Mouse (Mus musculus): ENCODE data around the gene Dapk3.
"Not testable (repeated sequence)": the region's sequence is repeated elsewhere in the genome, so short reads cannot be mapped to it uniquely, and the experiment has no call there.

Dapk3 gene

DNA sequence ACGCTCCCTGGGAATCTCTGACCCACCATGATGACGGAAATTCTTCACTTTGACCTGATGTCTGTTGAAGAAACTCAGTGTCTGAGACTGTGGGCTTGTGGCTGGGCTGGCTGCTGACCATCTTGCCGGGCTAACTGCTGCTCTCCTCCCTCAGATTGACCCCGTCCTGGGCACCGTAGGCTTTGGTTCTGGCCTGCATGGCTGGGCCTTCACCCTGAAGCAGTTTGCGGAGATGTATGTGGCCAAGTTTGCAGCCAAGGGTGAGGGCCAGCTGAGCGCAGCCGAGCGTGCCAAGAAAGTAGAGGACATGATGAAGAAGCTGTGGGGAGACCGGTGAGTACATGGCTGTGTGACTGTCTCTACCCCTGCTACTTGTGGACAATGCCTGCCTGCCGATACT is 3.9 kb upstream of the Dapk3 start:
- no peak for DNase-seq (ENCODE audit: low spot score)

DNA sequence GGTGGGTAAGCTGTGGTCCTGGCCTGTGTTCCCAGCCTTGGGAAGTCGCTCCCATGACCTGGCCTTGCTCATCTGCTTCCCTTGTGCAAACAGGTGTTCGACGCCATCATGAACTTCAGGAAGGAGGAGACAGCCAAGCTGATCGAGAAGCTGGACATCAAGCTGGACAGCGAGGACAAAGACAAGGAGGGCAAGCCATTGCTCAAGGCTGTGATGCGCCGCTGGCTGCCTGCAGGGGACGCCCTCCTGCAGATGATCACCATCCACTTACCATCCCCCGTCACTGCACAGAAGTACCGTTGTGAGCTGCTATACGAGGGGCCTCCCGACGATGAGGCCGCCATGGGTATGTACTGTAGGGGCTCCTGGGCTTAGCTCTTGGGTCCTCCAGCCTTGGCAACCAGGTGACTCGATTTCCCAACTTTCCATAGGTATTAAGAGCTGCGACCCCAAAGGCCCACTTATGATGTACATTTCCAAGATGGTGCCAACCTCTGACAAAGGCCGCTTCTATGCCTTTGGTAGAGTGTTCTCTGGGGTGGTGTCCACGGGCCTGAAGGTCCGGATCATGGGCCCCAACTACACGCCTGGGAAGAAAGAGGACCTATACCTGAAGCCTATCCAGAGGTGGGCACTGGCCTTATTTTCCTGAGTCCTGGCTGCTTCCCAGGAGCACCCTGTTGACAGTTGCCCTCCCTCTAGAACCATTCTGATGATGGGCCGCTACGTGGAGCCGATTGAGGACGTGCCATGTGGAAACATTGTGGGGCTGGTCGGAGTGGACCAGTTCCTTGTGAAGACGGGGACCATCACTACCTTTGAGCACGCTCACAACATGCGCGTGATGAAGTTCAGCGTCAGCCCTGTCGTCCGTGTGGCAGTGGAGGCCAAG is 3.1 kb upstream of the Dapk3 start:
- no peak for DNase-seq (ENCODE audit: low spot score)

DNA sequence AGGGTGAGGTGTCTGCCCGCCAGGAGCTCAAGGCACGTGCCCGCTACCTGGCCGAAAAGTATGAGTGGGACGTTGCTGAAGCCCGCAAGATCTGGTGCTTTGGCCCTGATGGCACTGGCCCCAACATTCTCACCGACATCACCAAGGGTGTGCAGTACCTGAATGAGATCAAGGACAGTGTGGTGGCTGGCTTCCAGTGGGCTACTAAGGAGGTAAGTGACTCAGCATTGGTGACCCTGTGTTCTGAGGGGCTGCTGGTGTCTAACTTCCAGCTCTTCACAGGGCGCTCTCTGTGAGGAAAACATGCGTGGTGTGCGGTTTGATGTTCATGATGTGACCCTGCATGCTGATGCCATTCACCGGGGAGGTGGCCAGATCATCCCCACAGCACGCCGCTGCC is 1.9 kb upstream of the Dapk3 start:
- no peak for DNase-seq (ENCODE audit: low spot score)

DNA sequence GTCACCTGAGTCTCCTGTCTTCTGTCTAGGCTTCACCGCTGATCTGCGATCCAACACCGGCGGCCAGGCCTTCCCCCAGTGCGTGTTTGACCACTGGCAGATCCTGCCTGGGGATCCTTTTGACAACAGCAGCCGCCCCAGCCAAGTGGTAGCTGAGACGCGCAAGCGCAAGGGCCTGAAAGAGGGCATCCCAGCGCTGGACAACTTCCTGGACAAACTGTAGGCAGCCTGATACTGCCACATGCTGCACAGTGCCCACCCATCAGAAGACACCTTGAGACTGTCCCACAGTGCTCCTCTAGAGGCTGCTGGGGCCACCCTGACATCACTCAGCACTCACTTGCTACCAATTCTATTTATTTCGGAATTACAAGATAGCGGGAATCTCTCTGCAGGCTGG is 945 bp upstream of the Dapk3 start:
- not testable (repeated sequence) for DNase-seq (ENCODE audit: low spot score)

DNA sequence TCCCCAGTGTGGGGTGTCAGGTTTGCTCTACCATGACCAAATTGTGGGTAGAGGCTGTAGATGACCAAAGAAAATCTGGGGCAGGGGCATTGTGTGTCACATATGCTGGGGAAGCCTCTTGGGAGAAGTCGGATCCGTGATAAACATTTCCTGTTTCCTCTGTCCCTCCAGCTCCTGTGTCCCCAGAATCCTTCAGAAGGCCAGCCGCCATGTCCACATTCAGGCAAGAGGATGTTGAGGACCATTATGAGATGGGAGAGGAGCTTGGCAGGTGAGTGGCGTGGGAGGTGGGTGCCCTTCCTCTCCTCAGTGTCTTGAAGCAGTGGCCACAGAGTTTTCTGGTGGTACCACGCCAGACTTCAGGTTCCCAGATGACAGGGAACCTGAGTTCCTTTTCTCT is 1.0 kb downstream of the Dapk3 start, which contains the start of gene 4930442H23Rik:
TSS of gene 4930442H23Rik (minus strand) at position 45 of the 400 bp plus-strand sequence.
- DNase-seq (ENCODE audit: low spot score): no peak

DNA sequence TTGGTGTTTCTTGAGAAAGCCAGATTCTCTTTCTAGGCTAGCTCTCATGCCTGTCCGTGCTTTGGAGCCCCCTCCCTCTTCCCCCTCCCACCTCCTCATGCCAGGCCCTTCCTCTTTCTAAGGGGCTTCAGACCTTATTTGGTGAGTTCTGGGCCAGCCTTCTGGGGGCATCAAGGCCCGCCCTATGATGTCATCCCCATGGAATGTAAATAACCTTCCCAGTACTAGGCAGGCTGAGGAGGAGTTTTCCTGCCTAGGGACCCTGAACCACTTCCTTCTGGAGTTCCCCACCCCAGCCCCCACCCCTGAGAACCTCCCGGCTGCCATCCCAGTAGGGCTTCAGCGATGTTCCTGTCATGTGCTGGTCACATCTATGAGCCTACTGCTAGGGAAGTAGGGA is 2.0 kb downstream of the Dapk3 start:
- no peak for DNase-seq (ENCODE audit: low spot score)

DNA sequence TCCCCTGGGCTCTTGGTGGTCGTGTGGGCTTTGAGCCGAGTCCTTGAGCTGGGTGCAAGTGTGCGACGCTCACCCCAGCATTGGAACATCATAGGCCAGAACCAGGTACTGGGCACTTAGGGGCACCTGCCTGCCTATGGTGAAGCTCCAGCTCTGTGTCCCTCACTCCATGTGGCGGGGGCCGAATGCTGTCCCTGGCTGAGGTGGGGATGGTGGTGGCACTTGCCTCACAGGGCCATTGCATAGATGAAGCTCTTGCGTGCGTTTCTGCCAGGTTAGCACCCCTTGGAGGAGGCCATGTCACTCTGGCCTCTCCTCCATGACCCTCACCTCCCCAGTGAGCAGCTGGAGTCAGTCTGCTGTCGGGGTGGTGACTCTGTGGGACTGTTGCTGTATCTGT is 4.4 kb downstream of the Dapk3 start:
- DNase-seq (ENCODE audit: low spot score): no peak

DNA sequence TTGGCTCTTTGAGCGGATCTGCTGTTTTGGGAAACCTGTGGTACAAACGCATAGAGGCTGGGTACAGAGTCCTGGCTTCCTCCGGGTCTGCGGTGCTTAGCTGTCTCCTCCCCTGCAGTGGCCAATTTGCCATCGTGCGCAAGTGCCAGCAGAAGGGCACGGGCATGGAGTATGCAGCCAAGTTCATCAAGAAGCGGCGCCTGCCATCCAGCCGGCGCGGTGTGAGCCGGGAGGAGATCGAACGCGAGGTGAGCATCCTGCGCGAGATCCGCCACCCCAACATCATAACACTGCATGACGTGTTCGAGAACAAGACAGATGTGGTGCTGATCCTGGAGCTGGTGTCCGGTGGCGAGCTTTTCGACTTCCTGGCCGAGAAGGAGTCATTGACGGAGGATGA is 7.0 kb downstream of the Dapk3 start:
- DNase-seq (ENCODE audit: low spot score): no peak

DNA sequence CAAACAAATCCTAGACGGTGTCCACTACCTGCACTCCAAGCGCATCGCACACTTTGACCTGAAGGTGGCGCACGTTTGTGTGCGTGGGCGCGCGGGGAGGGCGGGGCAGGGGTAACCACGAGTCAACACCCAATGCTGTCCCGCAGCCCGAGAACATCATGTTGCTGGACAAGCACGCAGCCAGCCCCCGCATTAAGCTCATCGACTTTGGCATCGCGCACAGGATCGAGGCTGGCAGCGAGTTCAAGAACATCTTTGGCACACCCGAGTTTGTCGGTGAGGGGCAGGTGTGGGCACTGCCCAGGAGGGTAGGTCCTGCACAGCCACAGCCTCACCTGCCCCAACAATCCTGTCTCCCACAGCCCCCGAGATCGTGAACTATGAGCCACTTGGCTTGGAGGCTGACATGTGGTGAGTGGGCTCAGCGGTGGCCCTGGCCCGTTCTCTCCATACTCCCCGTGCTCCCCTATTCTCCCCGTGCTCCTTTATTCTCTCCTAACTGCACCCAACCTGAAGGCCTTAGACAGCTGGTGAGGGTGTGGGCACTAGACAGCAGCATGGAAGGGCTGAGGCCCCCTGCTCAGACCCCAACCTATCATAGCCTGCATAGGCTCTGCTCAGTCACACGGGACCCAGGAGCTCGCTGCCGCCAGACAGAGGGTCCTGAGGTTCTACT is 7.6 kb downstream of the Dapk3 start:
- no peak for DNase-seq (ENCODE audit: low spot score)

DNA sequence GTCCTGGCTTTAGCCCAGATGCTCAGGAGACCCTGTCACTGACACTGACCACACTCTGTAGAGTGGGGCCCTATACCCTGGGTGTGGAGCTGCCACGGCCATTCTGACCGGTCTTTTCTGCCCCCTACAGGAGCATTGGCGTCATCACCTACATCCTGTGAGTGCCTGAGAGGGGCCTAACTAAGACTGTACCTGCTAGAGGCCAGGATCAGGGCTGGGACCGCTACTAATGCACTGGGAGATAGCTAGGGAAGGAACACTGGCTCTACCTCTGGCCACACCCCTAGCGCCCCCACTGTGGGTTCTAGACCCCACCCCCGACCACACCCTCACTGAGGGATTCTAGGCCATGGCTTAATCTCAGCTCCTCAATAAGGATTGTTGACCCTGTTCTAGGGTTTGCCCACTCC is 8.1 kb downstream of the Dapk3 start:
- DNase-seq (ENCODE audit: low spot score): no peak

DNA sequence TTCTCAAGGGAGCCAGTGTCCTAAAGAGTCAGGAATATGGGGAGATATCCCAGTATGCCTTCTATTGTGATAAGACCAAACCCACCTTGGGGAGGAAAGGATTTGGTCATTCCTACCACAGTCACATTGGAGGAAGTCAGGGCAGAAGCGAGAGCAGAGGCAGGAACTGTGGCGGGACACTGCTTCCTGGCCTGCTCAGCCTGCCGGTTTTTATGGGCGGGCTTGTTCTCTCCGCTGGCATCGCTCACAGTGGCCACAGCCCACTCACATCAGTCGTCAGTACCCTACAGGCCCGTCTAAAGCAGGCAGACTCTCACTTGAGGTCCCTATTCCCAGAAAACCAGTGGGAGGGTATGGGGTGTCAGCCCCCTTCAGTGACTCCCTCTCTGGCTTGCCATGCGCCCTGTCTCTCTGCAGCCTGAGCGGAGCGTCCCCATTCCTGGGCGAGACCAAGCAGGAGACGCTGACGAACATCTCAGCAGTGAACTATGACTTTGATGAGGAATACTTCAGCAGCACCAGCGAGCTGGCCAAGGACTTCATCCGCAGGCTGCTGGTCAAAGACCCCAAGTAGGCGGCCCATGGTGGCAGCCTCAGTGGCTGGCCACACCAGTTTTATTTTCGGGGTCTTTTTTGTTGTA is 8.7 kb downstream of the Dapk3 start:
- DNase-seq (ENCODE audit: low spot score): no peak

DNA sequence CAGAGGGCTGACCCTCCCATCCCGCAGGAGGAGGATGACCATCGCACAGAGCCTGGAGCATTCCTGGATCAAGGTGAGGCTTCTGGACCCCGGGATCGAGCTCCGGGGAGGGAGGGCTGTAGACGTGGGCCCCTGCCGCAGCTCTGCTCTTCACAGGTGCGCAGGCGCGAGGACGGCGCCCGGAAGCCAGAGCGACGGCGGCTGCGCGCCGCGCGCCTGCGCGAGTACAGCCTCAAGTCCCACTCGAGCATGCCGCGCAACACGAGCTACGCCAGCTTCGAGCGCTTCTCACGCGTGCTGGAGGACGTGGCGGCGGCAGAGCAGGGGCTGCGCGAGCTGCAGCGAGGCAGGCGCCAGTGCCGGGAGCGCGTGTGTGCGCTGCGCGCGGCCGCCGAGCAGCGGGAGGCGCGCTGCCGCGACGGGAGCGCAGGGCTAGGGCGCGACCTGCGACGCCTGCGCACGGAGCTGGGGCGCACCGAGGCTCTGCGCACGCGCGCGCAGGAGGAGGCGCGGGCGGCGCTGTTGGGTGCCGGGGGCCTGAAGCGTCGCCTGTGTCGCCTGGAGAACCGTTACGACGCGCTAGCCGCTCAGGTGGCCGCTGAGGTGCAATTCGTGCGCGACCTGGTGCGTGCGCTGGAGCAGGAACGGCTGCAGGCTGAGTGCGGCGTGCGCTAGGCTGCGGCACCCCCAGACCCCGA is 9.6 kb downstream of the Dapk3 start:
- DNase-seq (ENCODE audit: low spot score): no peak

DNA sequence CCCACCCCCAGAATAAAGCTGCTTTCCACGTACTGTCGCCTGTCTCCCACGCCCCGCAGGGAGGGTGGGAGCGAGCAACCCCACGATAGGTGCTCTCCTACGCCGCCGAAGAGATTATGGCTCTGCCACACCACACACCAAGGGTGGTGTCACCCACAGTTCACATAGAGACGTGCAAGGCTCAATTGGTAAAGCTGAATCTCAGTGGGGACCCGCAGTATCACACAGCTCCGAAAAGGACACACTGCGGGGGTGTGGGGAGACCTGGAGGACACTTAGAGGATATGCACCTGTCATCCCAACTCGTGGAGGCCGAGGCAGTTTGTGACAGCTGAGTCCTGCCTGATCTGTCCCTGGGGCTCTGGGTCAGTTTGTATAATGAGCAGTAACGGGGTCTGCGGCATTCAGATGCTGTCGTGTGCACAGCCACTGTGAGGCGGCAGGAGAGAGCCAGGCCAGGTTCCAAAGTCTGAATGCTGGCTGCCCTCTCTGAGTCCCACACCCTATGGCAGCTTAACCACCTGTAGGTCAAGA is 10.2 kb downstream of the Dapk3 start:
- no peak for DNase-seq (ENCODE audit: low spot score)

DNA sequence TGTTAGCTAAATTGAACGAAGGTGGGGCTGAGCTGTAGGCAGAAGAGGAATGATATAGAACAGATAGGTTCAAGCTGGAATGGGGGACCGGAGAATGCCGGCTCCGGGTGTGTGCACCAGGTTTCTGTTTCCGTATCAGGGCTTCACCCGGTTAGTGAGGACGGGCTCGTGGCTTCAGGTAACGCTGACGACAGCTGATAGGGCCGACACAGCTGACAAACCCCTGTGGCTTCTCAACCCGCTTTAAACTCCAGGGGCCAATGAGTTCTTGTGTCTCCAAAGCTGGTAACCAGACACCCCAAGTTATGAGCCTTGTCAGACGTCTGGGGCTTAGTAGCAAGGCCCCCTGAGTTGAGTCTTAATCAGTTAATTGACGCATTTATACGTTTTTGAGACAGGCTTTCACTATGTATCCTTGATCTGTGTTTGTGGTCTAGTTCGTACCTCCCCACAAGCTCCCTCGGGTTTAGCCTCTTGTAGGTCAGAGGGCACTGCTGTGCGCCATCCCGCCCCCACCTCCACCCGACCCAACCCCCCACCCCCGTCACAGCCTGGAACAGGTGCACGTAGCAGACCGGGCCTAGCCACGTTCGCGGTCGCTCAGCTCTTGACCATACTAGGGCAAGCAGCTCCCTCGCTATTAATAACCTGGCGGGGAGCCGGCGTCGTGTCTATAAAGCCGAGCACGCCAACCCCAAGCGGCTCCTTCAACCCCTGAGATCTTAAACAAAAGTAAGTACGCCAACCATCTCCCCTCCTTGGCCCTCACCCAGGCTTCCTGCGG is 11.4 kb downstream of the Dapk3 start:
- DNase-seq (ENCODE audit: low spot score): no peak

DNA sequence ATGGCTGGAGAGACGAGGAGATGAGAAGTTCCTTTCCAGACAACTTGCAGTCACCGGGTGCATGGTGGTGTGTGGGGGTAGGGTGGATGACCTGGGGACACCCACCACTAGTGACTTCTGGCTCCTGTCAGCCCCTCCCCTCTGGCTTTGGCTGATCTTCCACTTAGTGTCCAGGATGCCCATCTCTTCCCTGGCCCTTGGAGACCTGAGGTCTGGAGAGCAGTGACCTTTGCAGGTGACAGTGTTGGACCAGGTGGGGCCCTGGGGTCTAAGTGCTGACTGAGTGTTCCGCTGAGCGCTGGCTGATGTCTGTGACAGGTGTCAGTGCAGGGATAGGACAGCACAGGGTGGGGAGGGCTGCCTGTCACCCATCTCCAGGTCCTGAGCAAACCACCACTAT is 12.5 kb downstream of the Dapk3 start:
- DNase-seq (ENCODE audit: low spot score): no peak

DNA sequence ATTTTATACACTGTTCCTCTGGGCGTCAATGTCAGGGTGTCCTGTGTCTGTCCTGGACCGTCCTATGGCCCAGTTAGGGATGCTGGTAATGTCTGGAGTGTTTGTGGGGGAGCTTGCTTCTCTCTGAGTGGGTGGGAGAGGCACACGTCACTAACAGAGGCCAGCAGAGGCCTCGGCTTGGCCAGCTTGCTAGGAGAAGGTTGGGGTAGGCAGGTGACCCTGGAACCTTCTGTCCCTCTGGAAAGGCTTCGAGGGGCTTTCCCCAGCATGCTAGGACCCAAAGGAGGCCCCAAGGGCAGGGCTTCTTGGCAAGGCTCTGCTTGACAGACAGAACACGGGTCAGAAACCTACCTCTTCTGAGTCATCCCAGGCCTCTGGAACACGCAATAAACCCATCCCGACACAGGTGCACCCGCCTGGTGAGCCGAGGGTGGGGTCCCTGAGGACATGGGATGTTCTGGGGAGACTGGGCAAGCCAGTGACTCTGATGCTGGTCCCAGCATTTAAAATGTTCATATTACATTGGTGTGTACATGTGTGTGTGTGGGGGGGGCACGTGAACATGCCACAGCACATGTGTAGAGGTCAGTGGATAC is 13.8 kb downstream of the Dapk3 start:
- no peak for DNase-seq (ENCODE audit: low spot score)

DNA sequence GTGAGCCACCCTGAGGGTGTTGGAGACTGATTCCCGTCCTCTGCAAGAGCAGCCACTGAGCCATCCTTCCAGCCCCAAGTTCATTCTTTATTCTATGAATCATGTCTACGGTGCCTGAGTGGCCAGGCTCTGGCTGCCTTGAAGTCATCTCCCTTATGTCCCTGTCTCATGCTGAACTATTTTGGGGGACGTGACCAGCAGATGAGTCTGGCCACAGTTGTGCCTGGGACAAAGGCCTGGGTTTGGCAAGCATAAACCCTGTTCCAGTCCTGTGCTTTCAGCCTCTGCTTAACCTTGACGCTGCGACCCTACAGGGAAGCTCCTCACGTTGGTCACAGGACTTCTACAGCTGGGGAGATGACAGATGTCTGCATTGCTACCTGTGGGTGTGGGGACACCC is 14.5 kb downstream of the Dapk3 start:
- DNase-seq (ENCODE audit: low spot score): no peak

DNA sequence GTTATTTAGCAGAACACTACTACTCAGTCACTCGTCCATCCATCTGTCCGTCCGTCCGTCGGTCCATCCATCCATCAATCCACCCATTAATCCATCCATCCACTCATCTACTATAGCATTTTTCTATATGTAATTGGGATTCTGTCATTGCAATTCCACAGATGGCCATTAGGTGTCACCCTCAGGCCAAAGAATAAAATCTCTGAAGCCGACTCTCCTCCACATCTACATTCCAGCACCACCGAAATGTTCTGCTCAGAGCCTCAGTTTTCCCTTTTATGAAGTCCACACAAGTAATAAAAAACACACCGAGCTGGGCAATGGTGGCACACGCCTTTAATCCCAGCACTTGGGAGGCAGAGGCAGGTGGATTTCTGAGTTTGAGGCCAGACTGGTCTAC is 15.4 kb downstream of the Dapk3 start:
- DNase-seq (ENCODE audit: low spot score): peak; percentile 78

DNA sequence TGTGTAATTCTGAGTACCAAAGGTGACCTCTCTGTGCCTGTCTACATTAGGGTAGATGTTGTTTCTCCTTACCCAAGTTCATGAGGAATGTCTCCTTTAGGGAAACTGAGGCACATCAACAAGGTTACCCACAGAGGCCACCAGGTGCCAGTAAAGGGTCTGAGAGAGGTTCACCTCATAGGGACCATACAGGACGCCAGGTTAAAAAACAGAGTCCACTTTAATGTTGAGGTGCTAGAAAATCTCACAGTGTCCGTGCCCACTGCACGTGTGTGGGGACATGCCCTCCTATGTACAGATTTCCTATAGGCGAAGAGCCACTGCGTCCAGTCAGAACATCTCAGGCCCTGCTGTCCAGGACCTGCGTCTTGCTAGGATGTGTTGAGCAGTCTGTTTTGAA is 16.2 kb downstream of the Dapk3 start:
- DNase-seq (ENCODE audit: low spot score): no peak

DNA sequence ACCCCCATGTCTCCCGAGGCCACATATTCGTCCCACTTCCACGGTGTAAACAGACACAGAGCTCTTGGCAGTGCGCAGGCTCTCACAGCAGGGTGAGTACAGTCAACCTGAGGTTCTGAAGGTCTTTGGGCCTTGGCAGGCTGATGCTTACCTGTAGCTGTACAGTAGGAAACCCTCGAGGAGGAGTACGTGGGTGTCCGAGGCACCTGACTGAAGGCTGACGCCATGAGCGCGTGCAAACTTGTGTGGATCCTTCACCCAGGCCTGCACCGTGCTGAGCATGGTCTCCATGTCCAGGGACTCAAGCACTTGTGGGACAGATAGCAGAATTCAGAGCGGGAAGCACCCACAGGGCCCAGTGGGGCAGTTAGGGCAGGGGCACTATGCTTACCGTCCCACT is 17.3 kb downstream of the Dapk3 start:
- no peak for DNase-seq (ENCODE audit: low spot score)

Measured in adipocyte (in vitro differentiated cells).